22 mouse cellular contexts compared by ENCODE assay signal in the genomic region with DNA sequence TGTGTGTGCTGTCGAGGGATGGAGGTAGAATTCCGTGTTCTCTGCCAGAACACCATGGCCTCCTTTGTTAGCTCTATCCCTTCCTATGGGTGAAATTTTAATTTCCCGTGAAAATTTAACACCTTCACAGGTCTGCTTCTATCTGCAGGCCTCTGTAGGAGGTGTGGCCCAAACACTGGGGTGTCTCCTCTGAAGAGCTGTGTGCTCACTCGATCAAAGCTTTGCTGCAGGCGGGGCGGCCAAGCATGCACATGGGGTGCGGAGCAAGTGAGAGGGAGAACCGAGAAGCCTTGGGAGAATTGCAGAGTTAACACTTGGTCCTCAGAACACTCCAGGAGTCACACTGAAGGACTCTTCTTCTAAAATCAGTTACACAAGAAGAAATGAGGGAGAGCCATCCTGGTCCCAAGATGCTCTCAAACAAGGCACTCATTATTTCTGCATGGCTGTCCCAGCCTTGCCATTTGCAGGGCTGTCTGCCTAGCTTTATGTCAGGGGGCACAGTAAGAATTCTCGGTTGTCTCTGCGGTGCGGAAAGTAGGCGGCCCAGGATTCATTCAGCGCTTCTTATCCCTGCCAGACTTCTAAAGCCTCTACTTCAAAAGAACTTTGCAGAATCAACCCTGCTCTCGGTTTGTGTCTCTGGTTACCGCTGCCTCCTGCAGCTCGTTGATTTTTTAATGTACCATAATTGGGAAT. TPM values are rescaled to one million over a fixed set of nuclear protein-coding genes. Genes with fewer than 3 reads are reported as not detected.
DNase-seq lines count a peak whose midpoint lies in the region; ATAC-seq lines count a peak whose summit lies in the region.
"Had no signal": no experiment of that assay in that cellular context is flagged by ENCODE, and none has a peak within 500 bp of the region (broad histone marks: within the 10 kb centered on the region; RNA-seq: fewer than 3 reads in every experiment).

No protein-coding gene starts in this region.

- no peak overlapping the region for H3K4me3 ChIP-seq in forebrain, embryonic 11.5 days (ENCODE audit: low read depth, low read length)
- H3K4me3 ChIP-seq in hindbrain, embryonic 12.5 days: no peak overlapping the region
- no peak overlapping the region for H3K4me3 ChIP-seq in midbrain, embryonic 11.5 days (ENCODE audit: low read depth, low read length)
- H3K4me3 ChIP-seq: heart, embryonic 15.5 days; layer of hippocampus, adult 2 months; left cerebral cortex, adult 2 months; limb, embryonic 15.5 days had no signal

- peak overlapping the region; percentile 18; the same call in 1 of the 2 replicates for H3K4me2 ChIP-seq in forebrain, embryonic 11.5 days (ENCODE audit: low read depth, low read length, severe bottlenecking)
- no peak overlapping the region for H3K4me2 ChIP-seq in hindbrain, embryonic 12.5 days (replicated peaks)
- 0 out of 2 replicates have a peak overlapping the region, but pooled peaks have one; percentile 3 for H3K4me2 ChIP-seq in midbrain, embryonic 11.5 days
- H3K4me2 ChIP-seq: heart, embryonic 15.5 days; limb, embryonic 15.5 days had no signal

- no peaks in the 10 kb centered on the region for H3K9me3 ChIP-seq in forebrain, embryonic 11.5 days (ENCODE audit: control insufficient read depth, low read length)
- H3K9me3 ChIP-seq in hindbrain, embryonic 12.5 days (replicated peaks): no peaks in the 10 kb centered on the region
- no peaks in the 10 kb centered on the region for H3K9me3 ChIP-seq in midbrain, embryonic 11.5 days (ENCODE audit: control insufficient read depth, low read length)
- H3K9me3 ChIP-seq: heart, embryonic 15.5 days; limb, embryonic 15.5 days had no signal

- no peaks in the 10 kb centered on the region for H3K27me3 ChIP-seq in forebrain, embryonic 11.5 days (ENCODE audit: control insufficient read depth, insufficient read depth, low read length)
- H3K27me3 ChIP-seq in hindbrain, embryonic 12.5 days: no peaks in the 10 kb centered on the region
- no peaks in the 10 kb centered on the region for H3K27me3 ChIP-seq in midbrain, embryonic 11.5 days (ENCODE audit: control insufficient read depth, insufficient read depth, low read length)
- H3K27me3 ChIP-seq: heart, embryonic 15.5 days; limb, embryonic 15.5 days; Patski had no signal

- H3K9ac ChIP-seq in forebrain, embryonic 11.5 days (ENCODE audit: low read length): peak overlapping the region; percentile 35; the same call in 1 of the 2 replicates
- H3K9ac ChIP-seq in hindbrain, embryonic 12.5 days: 0 out of 2 replicates have a peak overlapping the region, but pooled peaks have one; percentile 14
- H3K9ac ChIP-seq in midbrain, embryonic 11.5 days (ENCODE audit: low read length): peak overlapping the region; percentile 36; the same call in 1 of the 2 replicates
- H3K9ac ChIP-seq: heart, embryonic 15.5 days; limb, embryonic 15.5 days had no signal

- DNase-seq in Muller cell, postnatal 12 days (ENCODE audit: inconsistent ontology term): peak; percentile 4
- no peak for DNase-seq in forebrain, embryonic 11.5 days (ENCODE audit: low spot score)
- DNase-seq in midbrain, embryonic 11.5 days (ENCODE audit: low spot score, missing footprints): peak; percentile 90
- DNase-seq in yolk sac, embryonic 10.5 days (ENCODE audit: low spot score): no peak
- no peak for DNase-seq in kidney, postnatal 14 days
- no peak for DNase-seq in cerebellum, adult 9-10 months
- DNase-seq: cerebellum, adult 11-12 months; heart, adult 11 months; lung, adult 18-20 months had no signal

- peak overlapping the region; percentile 41; the same call in 1 of the 2 replicates for H3K27ac ChIP-seq in forebrain, embryonic 11.5 days (ENCODE audit: low read depth, low read length)
- H3K27ac ChIP-seq in hindbrain, embryonic 12.5 days: no peak overlapping the region
- peak overlapping the region; percentile 30; the same call in 1 of the 2 replicates for H3K27ac ChIP-seq in midbrain, embryonic 11.5 days (ENCODE audit: low read depth, low read length)
- H3K27ac ChIP-seq: heart, embryonic 15.5 days; layer of hippocampus, adult 2 months; left cerebral cortex, adult 2 months; limb, embryonic 15.5 days; macrophage had no signal

- no peaks in the 10 kb centered on the region; the same call in 1 of the 2 replicates for H3K36me3 ChIP-seq in forebrain, embryonic 11.5 days (ENCODE audit: control insufficient read depth, insufficient read depth, low read length)
- peaks cover 22% of the 10 kb centered on the region for H3K36me3 ChIP-seq in hindbrain, embryonic 12.5 days
- no peaks in the 10 kb centered on the region for H3K36me3 ChIP-seq in midbrain, embryonic 11.5 days (ENCODE audit: control insufficient read depth, insufficient read depth, low read length)

- peak; percentile 67; the same call in 1 of the 2 replicates for ATAC-seq in forebrain, embryonic 11.5 days (replicated peaks; ENCODE audit: low FRiP score)
- peak; percentile 51; the same call in 1 of the 2 replicates for ATAC-seq in hindbrain, embryonic 12.5 days (ENCODE audit: low FRiP score)
- peak; percentile 69 for ATAC-seq in midbrain, embryonic 11.5 days (ENCODE audit: low FRiP score)
- ATAC-seq in erythroid progenitor cell, adult 5-6 weeks (replicated peaks; ENCODE audit: low FRiP score, poor library complexity, severe bottlenecking): no peak
- ATAC-seq: Patski had no signal

- peaks cover 12% of the 10 kb centered on the region; the same call in 1 of the 2 replicates for H3K4me1 ChIP-seq in forebrain, embryonic 11.5 days (replicated peaks; ENCODE audit: control insufficient read depth, insufficient read depth, low read length)
- H3K4me1 ChIP-seq in hindbrain, embryonic 12.5 days: peaks cover 15% of the 10 kb centered on the region
- H3K4me1 ChIP-seq in midbrain, embryonic 11.5 days (ENCODE audit: control insufficient read depth, insufficient read depth, low read length): peaks cover 12% of the 10 kb centered on the region
- H3K4me1 ChIP-seq: heart, embryonic 15.5 days had no signal

- WGBS in forebrain, embryonic 11.5 days: 11% methylated on average over 16 of the region's 16 CpGs
- WGBS in hindbrain, embryonic 12.5 days: 19% methylated on average over 16 of the region's 16 CpGs
- WGBS in midbrain, embryonic 11.5 days: 13% methylated on average over 16 of the region's 16 CpGs

RNA-seq across cellular contexts. Expression of a gene that starts 14.5 kb away (rescaled TPM):
- not detected in 2 replicates for polyA plus RNA-seq in forebrain, embryonic 11.5 days (2014; fragmentation: Nextera tagmentation; extraction: Ambion mirVana)
- not detected in 2 replicates for polyA plus RNA-seq in hindbrain, embryonic 12.5 days (2016; fragmentation: Nextera tagmentation; extraction: Ambion mirVana)
- not detected in 2 replicates for polyA plus RNA-seq in midbrain, embryonic 11.5 days (2014; fragmentation: Nextera tagmentation; extraction: Ambion mirVana)
- not detected in 2 replicates for total RNA-seq in erythroid progenitor cell, adult 5-6 weeks (2015; ENCODE audit: low replicate concordance)
- total RNA-seq in erythroid progenitor cell, adult 5-6 weeks (2017; ENCODE audit: low replicate concordance): not detected in 2 replicates
- polyA plus RNA-seq: heart, embryonic 15.5 days; kidney, embryonic 14.5 days; limb, embryonic 15.5 days; macrophage; Patski; urinary bladder, adult 2 months had no signal

RNA-seq across cellular contexts. Expression of a gene that starts 20.8 kb away (rescaled TPM):
- polyA plus RNA-seq in forebrain, embryonic 11.5 days (2014; fragmentation: Nextera tagmentation; extraction: Ambion mirVana): not detected in 2 replicates
- polyA plus RNA-seq in hindbrain, embryonic 12.5 days (2016; fragmentation: Nextera tagmentation; extraction: Ambion mirVana): 0.17 TPM in 1 of 2 replicates, not detected in the other
- 0.33 TPM in 1 of 2 replicates, not detected in the other for polyA plus RNA-seq in midbrain, embryonic 11.5 days (2014; fragmentation: Nextera tagmentation; extraction: Ambion mirVana)
- not detected in 2 replicates for total RNA-seq in erythroid progenitor cell, adult 5-6 weeks (2015; ENCODE audit: low replicate concordance)
- total RNA-seq in erythroid progenitor cell, adult 5-6 weeks (2017; ENCODE audit: low replicate concordance): not detected in 2 replicates
- total RNA-seq: layer of hippocampus, adult 2 months had no signal
- polyA plus RNA-seq: cortical plate, adult 2 months; heart, embryonic 15.5 days; kidney, embryonic 14.5 days; limb, embryonic 15.5 days; macrophage; neural tube, embryonic 14.5 days; Patski; testis, adult 2 months; urinary bladder, adult 2 months had no signal

RNA-seq across cellular contexts. Expression of a gene that starts 30.7 kb away (rescaled TPM):
- 21.9 and 25.8 TPM in 2 replicates for polyA plus RNA-seq in forebrain, embryonic 11.5 days (2014; fragmentation: Nextera tagmentation; extraction: Ambion mirVana)
- polyA plus RNA-seq in hindbrain, embryonic 12.5 days (2016; fragmentation: Nextera tagmentation; extraction: Ambion mirVana): 28.0 and 30.8 TPM in 2 replicates
- 17.9 and 22.3 TPM in 2 replicates for polyA plus RNA-seq in midbrain, embryonic 11.5 days (2014; fragmentation: Nextera tagmentation; extraction: Ambion mirVana)
- 82.9 and 104 TPM in 2 replicates for total RNA-seq in erythroid progenitor cell, adult 5-6 weeks (2015; ENCODE audit: low replicate concordance)
- 116 and 146 TPM in 2 replicates for total RNA-seq in erythroid progenitor cell, adult 5-6 weeks (2017; ENCODE audit: low replicate concordance)

RNA-seq across cellular contexts. Expression of a gene that starts 41.8 kb away (rescaled TPM):
- polyA plus RNA-seq in forebrain, embryonic 11.5 days (2014; fragmentation: Nextera tagmentation; extraction: Ambion mirVana): 3.1 and 5.0 TPM in 2 replicates
- polyA plus RNA-seq in hindbrain, embryonic 12.5 days (2016; fragmentation: Nextera tagmentation; extraction: Ambion mirVana): 5.0 and 6.7 TPM in 2 replicates
- polyA plus RNA-seq in midbrain, embryonic 11.5 days (2014; fragmentation: Nextera tagmentation; extraction: Ambion mirVana): 2.5 and 3.7 TPM in 2 replicates
- 6.7 and 26.3 TPM in 2 replicates for total RNA-seq in erythroid progenitor cell, adult 5-6 weeks (2015; ENCODE audit: low replicate concordance)
- 1.4 and 9.2 TPM in 2 replicates for total RNA-seq in erythroid progenitor cell, adult 5-6 weeks (2017; ENCODE audit: low replicate concordance)

Comparison
In these comparisons a context has a peak if more than half of its experiments do, and no peak if none do; other contexts are left out.
1. DNase-seq: peak in Muller cell, postnatal 12 days (single experiment) and midbrain, embryonic 11.5 days (single experiment); none in forebrain, embryonic 11.5 days (single experiment), yolk sac, embryonic 10.5 days (single experiment), kidney, postnatal 14 days (single experiment) and cerebellum, adult 9-10 months (single experiment).
2. Peak in every context shown above with its lines, with median percentiles within 50 percentile points of each other: H3K9ac ChIP-seq.